Mouse (Mus musculus): Measurements from ENCODE around the gene Cwc15. TPM values are rescaled to one million over a fixed set of nuclear protein-coding genes. Genes with fewer than 3 reads are reported as not detected.
A peak's percentile ranks its signal among the peaks of the same experiment; 100 is the strongest.

Gene Cwc15
- polyA plus RNA-seq, 1 experiment from 2014 or later: 146 TPM

- no peak for ATAC-seq (ENCODE audit: insufficient number of reproducible peaks, insufficient read depth, low FRiP score, low read depth)
- H3K4me3 ChIP-seq (ENCODE audit: low read depth, low read length): no peak overlapping the region
- H3K27ac ChIP-seq (ENCODE audit: low read length): no peak overlapping the region
- WGBS: 77% methylated on average over 9 of the region's 9 CpGs
- no peaks in the 10 kb centered on the region for H3K9me3 ChIP-seq (ENCODE audit: control insufficient read depth, low read depth, low read length)
- no peaks in the 10 kb centered on the region for H3K27me3 ChIP-seq (ENCODE audit: control insufficient read depth, insufficient read depth, low read length)
- H3K4me1 ChIP-seq (ENCODE audit: control insufficient read depth, insufficient read depth, low read length): no peaks in the 10 kb centered on the region
- H3K9ac ChIP-seq (replicated peaks; ENCODE audit: low read depth, low read length): no peak overlapping the region
- H3K36me3 ChIP-seq (ENCODE audit: control insufficient read depth, insufficient read depth, low read length): no peaks in the 10 kb centered on the region
- no peak overlapping the region for H3K4me2 ChIP-seq (replicated peaks; ENCODE audit: low read depth, low read length)
Observed at GRCm38 (mm10) chr9:14534833-14535456, 34.5 kb downstream of the Cwc15 start.

- 70% methylated on average over 9 of the region's 9 CpGs for WGBS
Observed at GRCm38 (mm10) chr9:14544034-14544757, 43.8 kb downstream of the Cwc15 start.

GRCm38 (mm10) chr9:14547584-14548365, 47.4 kb downstream of the Cwc15 start:
- Histone ChIP-seq H3K36me3 (ENCODE audit: control insufficient read depth, insufficient read depth, low read length) (peaks cover 69% of the 10 kb centered on the region), H3K9me3 (ENCODE audit: control insufficient read depth, low read depth, low read length) (no peaks in the 10 kb centered on the region), H3K27me3 (ENCODE audit: control insufficient read depth, insufficient read depth, low read length) (no peaks in the 10 kb centered on the region), H3K9ac (replicated peaks; ENCODE audit: low read depth, low read length) (no peak overlapping the region), H3K27ac (ENCODE audit: low read length) (no peak overlapping the region), H3K4me1 (ENCODE audit: control insufficient read depth, insufficient read depth, low read length) (no peaks in the 10 kb centered on the region), H3K4me3 (ENCODE audit: low read depth, low read length) (no peak overlapping the region), H3K4me2 (replicated peaks; ENCODE audit: low read depth, low read length) (no peak overlapping the region)
- WGBS: 56% methylated on average over 12 of the region's 12 CpGs
- ATAC-seq (ENCODE audit: insufficient number of reproducible peaks, insufficient read depth, low FRiP score, low read depth): no peak

More at GRCm38 (mm10) chr9:14544034-14544757, 43.8 kb downstream of the Cwc15 start:
- no peak for ATAC-seq (ENCODE audit: insufficient number of reproducible peaks, insufficient read depth, low FRiP score, low read depth)
- Histone ChIP-seq H3K9ac (replicated peaks; ENCODE audit: low read depth, low read length) (no peak overlapping the region), H3K9me3 (ENCODE audit: control insufficient read depth, low read depth, low read length) (no peaks in the 10 kb centered on the region), H3K4me2 (replicated peaks; ENCODE audit: low read depth, low read length) (no peak overlapping the region), H3K4me1 (ENCODE audit: control insufficient read depth, insufficient read depth, low read length) (no peaks in the 10 kb centered on the region), H3K27me3 (ENCODE audit: control insufficient read depth, insufficient read depth, low read length) (no peaks in the 10 kb centered on the region), H3K27ac (ENCODE audit: low read length) (no peak overlapping the region), H3K4me3 (ENCODE audit: low read depth, low read length) (no peak overlapping the region), H3K36me3 (ENCODE audit: control insufficient read depth, insufficient read depth, low read length) (peaks cover 52% of the 10 kb centered on the region)

GRCm38 (mm10) chr9:14548366-14548761, 47.9 kb downstream of the Cwc15 start:
- WGBS: 74% methylated on average over 11 of the region's 11 CpGs
- Histone ChIP-seq H3K9me3 (ENCODE audit: control insufficient read depth, low read depth, low read length) (no peaks in the 10 kb centered on the region), H3K4me2 (replicated peaks; ENCODE audit: low read depth, low read length) (no peak overlapping the region), H3K36me3 (ENCODE audit: control insufficient read depth, insufficient read depth, low read length) (peaks cover 69% of the 10 kb centered on the region), H3K9ac (replicated peaks; ENCODE audit: low read depth, low read length) (no peak overlapping the region), H3K4me3 (ENCODE audit: low read depth, low read length) (no peak overlapping the region), H3K27ac (ENCODE audit: low read length) (no peak overlapping the region), H3K4me1 (ENCODE audit: control insufficient read depth, insufficient read depth, low read length) (no peaks in the 10 kb centered on the region), H3K27me3 (ENCODE audit: control insufficient read depth, insufficient read depth, low read length) (no peaks in the 10 kb centered on the region)
- ATAC-seq (ENCODE audit: insufficient number of reproducible peaks, insufficient read depth, low FRiP score, low read depth): peak; percentile 24; the same call in 1 of the 2 replicates

GRCm38 (mm10) chr9:14558332-14558731, 57.9 kb downstream of the Cwc15 start:
- Histone ChIP-seq H3K4me2 (replicated peaks; ENCODE audit: low read depth, low read length) (no peak overlapping the region), H3K4me1 (ENCODE audit: control insufficient read depth, insufficient read depth, low read length) (no peaks in the 10 kb centered on the region), H3K36me3 (ENCODE audit: control insufficient read depth, insufficient read depth, low read length) (peaks cover 61% of the 10 kb centered on the region), H3K27me3 (ENCODE audit: control insufficient read depth, insufficient read depth, low read length) (no peaks in the 10 kb centered on the region), H3K27ac (ENCODE audit: low read length) (no peak overlapping the region), H3K9me3 (ENCODE audit: control insufficient read depth, low read depth, low read length) (no peaks in the 10 kb centered on the region), H3K4me3 (ENCODE audit: low read depth, low read length) (no peak overlapping the region), H3K9ac (replicated peaks; ENCODE audit: low read depth, low read length) (no peak overlapping the region)
- WGBS: 91% methylated on average over 10 of the region's 10 CpGs
- ATAC-seq (ENCODE audit: insufficient number of reproducible peaks, insufficient read depth, low FRiP score, low read depth): no peak

GRCm38 (mm10) chr9:14559430-14559829, 59.0 kb downstream of the Cwc15 start:
- Histone ChIP-seq H3K4me2 (replicated peaks; ENCODE audit: low read depth, low read length) (no peak overlapping the region), H3K27me3 (ENCODE audit: control insufficient read depth, insufficient read depth, low read length) (no peaks in the 10 kb centered on the region), H3K27ac (ENCODE audit: low read length) (no peak overlapping the region), H3K9ac (replicated peaks; ENCODE audit: low read depth, low read length) (no peak overlapping the region), H3K4me1 (ENCODE audit: control insufficient read depth, insufficient read depth, low read length) (no peaks in the 10 kb centered on the region), H3K4me3 (ENCODE audit: low read depth, low read length) (no peak overlapping the region), H3K9me3 (ENCODE audit: control insufficient read depth, low read depth, low read length) (no peaks in the 10 kb centered on the region), H3K36me3 (ENCODE audit: control insufficient read depth, insufficient read depth, low read length) (peaks cover 61% of the 10 kb centered on the region)
- peak; percentile 63; the same call in 1 of the 2 replicates for ATAC-seq (ENCODE audit: insufficient number of reproducible peaks, insufficient read depth, low FRiP score, low read depth)
- WGBS: 57% methylated on average over 10 of the region's 10 CpGs

- ATAC-seq (ENCODE audit: insufficient number of reproducible peaks, insufficient read depth, low FRiP score, low read depth): 0 out of 2 replicates have a peak, but pooled peaks have one; percentile 8
- Histone ChIP-seq H3K4me1 (ENCODE audit: control insufficient read depth, insufficient read depth, low read length) (no peaks in the 10 kb centered on the region), H3K4me3 (ENCODE audit: low read depth, low read length) (no peak overlapping the region), H3K36me3 (ENCODE audit: control insufficient read depth, insufficient read depth, low read length) (peaks cover 56% of the 10 kb centered on the region), H3K27me3 (ENCODE audit: control insufficient read depth, insufficient read depth, low read length) (no peaks in the 10 kb centered on the region), H3K4me2 (replicated peaks; ENCODE audit: low read depth, low read length) (no peak overlapping the region), H3K9me3 (ENCODE audit: control insufficient read depth, low read depth, low read length) (no peaks in the 10 kb centered on the region), H3K27ac (ENCODE audit: low read length) (no peak overlapping the region), H3K9ac (replicated peaks; ENCODE audit: low read depth, low read length) (no peak overlapping the region)
- 83% methylated on average over 9 of the region's 9 CpGs for WGBS
Observed at GRCm38 (mm10) chr9:14559996-14560395, 59.6 kb downstream of the Cwc15 start.
